Mouse (Mus musculus): ENCODE results near the gene Top2b.

Top2b gene

DNA sequence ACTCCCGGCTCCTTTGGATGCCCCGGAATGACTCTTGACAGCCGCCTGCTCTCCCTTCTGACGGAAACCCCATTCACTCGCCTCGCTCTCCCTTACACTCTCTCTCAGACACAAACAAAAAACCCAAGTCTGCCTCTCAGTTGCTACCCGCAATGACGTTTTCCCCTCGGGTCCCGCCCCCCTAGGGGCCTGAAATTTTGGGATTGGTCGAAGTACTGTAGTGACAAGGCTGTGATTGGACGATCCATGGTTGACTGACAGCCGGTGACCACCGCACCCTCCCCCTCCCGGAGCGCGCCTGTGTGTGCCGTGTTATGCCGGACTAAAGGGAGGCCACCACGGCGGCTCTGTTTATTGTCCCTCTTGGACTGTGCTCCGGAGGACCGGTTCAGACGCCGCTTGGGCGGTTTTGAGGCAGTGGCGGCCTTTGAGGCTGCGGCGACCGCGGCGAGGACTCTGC, at the start of gene Top2b:
TSS of gene Top2b (plus strand) at position 302 of the 460 bp plus-strand sequence.
- DNase-seq, result peak; percentile 94

DNA sequence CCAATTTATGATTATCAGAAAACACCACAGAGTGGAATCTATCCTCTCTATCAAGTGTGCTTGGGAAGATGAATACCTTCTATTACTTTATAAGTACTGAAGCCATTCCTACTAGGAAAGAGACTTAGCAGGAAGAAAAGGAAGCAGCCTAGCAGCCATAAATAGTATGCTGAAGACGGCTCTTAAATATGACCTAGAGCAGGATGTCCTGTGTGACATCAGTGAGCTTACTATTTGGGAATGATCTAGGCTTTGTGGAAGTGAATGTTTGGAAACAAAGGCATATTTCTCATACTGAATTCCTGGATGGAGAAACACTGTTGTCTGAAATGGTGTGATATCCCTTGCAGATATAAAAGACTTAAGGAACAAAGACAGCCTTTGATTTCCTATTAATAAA, 48.3 kb upstream of the Top2b start:
- no peak for DNase-seq

DNA sequence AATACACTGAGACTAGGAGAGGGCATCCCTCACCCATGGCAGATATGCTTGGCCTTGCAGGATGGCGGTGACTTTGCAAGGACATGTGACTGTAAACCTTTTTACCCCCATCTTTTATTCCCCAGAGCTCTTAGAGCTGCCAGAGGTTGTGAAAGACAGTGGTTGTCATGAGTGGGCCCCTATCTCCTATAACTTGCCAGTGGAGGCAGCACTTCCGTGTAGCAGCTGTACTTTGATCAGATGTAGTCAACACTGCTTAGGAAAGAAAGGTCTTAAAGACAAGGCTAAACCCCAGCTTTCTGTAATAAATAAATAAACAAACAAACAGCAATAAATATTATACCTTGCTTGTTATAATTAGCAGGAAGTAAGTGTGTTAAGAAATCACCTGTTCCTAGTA, 45.2 kb upstream of the Top2b start:
- no peak for DNase-seq

DNA sequence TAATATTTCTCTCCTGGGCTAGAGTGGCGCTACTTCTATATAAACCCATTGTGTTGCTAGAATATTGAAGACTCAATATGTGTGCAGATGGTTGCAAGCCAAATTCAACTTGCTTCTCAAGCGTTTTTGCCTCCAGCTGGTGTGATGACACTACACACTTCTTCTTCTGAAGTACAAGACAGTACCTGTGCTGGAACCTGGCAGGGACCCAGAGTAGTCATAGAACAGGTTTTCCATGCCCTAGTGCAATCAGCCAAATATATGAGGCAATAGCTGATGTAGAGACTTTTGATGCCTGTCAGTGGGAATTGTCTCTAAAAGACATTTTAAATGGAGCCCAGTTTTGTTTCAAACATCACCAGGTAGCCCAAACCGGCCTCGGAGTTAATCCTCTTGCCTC, 40.6 kb upstream of the Top2b start:
- no peak for DNase-seq

DNA sequence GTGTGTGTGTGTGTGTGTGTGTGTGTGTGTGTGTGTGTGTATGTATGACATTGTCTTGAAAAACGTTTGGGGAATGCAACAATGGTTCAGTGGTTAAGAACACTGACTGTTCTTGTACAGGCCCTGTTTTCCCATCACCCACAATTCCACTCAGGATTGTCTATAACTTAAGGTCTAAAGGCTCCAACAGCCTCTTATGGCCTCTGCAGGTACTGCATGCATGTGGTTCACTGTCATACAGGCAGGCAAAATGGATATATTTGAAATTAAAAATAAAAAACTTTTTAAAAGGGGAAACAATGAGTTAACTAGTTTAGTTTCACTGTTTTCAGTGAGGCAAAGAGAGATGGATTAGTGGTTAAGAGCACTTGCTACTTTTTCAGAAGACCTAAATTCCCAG, 39.8 kb upstream of the Top2b start:
- no peak for DNase-seq

DNA sequence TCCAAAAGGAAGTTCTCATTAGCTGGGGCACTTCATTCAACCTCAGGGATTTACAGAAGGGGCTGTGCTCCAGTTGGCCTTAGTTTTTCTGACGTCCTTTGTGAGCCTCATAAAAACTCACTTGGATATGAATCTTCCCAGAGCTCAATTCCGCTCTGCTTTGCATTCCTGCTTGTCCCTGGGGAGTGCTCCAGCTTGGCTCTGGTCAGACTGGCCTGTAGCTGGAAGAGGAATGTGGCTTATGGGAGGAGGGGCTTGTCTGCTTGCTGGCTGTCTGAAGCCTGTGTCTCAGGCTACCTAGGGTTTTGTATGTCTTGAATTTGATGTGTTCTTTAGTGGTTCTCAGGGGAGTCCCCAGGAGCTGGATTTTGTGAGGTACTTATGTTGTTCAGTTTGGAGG, 36.4 kb upstream of the Top2b start:
- DNase-seq, result no peak

DNA sequence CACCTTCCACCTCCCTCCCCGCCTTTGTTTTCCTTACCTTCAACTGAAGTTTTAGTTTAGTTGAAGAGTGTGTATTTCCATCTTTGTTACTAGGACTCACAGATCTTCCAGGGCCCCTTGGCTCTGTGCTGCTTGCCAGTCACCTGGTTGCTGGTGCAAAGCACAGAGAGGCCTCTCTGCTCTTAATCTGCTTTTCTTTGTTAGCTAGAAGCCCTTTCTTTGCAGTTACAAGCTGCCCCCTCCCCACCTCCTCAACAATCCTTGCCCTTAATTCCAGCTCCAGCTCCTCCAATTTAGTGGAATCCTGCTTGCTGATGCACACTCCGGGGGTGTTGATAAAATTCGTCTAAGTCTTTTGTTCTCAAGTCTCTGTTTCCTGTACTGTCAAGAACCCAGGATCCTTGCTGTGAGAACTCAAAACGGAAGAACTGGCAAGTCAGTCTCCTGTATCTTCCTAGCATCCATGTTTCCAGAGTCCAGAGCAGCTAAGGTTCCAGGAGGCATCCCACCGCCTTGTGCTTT, 36.0 kb upstream of the Top2b start:
- no peak for DNase-seq

DNA sequence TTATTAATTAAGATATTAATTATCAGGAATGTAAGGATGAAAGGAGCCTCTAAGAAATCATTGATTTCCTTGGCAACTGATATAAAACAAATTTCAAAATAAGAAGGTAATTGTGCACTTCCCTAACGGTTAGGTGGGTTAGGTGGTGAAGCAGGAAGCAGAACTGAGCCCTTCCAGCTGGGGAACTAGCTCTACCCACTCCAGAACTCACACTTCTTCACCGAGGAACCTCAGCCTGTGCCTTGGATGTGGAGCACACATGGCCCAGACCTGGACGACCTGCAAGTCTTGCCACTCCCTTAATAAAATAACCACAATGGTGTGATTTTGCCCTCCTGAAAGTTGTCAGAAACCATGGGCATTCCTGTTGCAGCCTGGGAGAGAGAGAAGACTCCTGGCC, 35.2 kb upstream of the Top2b start:
- no peak for DNase-seq

DNA sequence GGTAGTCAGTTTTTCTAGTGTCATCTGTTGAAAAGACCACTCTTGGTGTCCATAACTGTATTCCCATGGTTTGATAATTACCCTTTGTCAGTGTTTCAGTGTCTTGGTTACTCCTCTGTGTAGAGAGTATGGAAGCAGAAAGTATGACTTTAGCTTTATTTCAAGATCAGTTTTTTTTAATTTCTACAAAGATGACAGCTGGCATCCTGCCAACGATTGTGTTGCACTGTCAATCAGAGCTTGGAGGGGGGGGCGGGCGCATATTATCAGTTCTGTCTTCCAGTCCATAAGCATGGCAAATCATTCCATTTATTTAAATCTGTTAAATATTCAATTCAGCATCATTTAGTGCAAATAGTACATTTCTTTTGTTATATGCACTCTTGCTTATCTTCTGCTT, 30.7 kb upstream of the Top2b start:
- peak; percentile 26 for DNase-seq

DNA sequence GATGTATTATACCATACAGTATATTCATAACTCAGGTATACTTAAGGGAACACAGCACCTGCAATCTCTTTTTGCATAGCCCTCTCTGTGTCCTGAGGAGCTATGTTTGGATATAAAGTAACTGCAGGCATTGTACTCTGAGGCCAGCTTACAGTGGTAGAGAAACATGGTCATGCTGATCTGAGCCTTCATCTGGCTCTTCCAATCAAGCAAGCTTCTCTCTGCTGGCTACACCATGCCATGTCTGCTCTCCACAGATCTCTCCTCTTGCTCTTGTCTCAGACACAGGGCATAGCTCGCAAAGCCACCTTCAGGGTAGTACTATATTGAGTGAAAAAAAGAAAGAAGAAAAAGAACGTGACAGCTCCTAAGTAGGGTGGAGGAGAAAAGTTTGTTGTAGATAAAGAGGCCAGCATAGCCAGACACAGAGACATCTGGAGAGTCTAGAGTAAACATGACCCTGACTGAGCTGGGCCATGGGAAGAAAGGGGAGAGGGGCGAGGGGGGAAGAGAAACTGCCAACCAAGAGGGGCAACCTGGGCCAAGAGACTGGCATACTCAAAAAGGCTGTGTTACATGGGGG, 29.1 kb upstream of the Top2b start:
- no peak for DNase-seq

DNA sequence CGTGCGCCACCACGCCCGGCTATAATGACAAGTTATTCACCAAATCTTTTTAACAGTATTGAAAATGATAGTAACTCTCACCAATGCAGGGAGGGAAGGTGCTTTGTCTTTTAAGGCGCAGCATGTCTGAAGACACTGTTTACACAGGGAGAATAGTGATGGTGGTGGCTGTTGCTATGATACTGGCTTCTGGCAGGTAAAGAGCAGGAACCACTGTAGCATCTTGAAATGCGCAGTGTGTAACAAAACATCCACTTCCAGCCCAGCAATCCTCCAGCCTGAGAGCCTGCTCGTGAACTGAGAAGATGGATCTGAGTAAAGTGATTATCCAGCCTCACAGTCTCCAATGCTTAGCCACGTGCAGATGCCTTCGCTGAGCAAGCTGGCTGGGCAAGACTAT, 17.5 kb upstream of the Top2b start:
- DNase-seq, result no peak

DNA sequence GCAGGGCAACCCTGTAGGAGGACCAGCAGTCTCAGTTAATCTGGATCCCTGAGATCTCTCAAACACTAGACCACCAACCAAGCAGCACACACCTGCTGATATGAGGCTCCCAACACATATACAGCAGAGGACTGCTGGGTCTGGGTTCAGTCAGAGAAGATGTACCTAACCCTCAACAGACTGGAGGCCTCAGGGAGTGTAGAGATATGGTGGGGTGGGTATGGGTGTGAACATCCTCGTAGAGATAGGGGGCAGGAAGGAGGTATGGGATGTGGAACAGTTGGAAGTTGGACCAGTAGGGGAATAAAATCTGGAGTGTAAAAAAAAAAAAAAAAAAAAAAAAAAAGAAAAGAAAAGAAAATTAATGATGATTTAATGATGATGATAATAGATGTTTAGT, 5.3 kb upstream of the Top2b start:
- DNase-seq, result no peak

DNA sequence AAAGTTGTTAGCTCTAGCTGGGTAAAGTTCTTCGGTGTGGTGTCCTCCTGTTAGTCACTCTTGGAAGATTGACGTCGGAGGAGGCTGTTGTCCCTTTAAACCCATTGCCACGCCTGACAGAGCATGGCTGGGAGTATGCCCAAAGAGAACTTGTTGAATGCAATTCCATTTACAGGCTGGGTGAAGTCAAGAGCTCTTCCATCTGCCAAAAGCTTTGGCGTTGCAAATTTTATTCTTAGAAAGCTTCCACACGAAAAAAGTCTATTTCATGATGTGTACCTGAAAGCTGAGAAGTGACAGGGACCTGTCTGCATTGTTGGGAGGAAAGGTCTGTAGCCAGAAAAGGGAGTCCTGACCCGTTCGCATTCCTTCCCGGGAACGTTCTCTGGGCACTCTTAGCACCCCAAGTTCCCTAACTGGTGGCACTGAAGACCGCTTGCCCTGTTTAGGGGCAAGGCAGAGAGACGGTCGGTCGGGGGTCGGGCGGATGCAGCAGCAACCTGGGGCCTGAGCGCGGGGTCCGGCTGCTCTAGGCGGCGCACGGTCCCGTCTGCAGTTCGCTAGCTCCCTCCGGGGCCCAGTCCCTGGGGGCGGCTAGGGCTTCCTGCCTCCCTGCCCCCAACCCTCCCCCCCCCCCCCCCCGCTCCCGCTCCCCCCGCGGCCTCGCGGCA, 683 bp upstream of the Top2b start:
- peak; percentile 61 for DNase-seq

DNA sequence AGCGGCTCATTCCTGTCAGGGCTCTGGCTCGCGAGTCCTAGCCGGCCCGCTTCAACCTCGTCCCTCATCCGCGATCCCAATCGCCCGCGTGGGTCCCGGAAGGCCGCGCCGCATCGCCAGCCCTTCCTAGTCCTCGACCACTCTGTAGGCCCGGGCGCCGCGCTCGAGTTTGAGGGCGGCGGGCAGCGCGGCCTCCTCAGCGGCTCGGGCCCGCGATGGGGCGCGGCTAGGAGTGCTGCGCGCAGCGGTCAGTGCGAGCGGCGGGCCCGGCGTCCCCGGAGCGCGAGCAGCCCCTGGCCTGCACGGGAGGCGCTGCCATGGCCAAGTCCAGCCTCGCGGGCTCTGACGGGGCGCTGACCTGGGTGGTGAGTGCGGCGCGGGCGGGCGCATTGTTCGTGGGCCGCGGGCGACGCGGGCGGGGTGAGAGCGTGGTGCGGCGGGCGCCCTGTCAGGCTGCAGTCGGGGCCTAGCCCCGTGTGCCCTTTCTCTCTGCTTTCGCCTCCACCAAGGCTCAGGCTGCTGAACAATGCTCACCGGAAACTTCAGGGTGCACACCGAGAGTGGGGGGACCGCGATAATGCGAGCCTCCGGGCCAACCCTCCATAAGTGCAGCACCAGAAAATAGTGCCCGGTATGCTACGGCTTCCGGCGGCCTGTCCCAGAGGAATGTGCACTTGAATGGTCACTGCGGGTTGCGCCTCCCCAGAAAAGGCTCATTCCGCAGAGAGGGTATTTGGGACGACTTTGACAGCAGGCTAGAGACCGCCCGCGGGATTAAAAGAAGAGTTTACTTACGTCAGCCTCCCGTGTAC, 589 bp downstream of the Top2b start:
- peak; percentile 64 for DNase-seq

DNA sequence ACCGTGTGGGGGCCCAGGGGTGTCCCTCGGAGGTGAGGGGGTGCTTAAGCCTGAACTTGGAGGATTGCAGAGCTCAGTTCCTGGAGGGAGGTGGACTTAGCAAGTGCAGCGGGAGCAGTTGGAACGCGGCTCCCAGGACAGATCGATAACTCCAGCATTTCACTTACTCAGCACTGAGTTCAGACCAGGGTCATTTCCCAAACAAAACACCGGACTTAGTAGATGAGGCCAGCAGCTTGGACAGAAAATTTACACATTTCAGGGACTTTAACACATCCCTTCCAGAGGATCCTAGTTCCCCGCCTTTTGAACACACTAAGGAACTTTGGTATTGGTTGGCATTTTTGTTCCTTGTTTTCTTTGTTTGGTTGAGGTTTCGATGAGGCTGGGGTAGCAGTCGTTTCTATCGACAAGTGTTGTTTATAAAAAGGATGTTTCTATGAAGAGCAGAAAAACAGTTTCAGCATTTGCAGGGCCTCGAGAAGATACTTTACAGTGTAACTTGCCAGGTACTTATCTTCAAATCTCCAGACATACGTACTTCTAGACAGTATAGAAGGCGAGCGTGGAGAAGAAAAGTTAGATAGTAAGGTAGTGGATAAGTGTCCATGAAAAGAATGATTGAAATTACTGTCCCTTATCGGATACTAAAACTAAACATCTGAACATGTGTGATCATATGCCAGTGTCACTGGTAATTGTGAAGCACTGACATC, 1.4 kb downstream of the Top2b start:
- no peak for DNase-seq

DNA sequence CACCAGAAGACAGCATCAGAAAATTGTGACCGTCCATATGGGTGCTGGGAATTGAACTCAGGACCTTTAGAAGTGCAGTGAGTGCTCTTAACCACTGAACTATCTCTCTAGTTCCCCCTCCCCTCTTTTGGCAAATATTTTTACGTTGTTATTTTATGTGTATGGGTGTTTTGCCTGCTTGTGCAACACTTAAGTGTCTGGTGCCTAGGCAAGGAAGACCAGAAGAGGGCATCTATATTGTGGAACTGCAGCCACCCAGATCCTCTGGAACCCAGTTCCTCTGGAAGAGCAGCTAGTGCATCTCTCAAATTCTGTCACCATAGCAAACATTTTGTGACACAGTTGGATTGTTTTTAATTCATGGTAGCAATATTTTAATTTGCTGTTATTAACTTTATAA, 2.0 kb downstream of the Top2b start:
- DNase-seq, result no peak

DNA sequence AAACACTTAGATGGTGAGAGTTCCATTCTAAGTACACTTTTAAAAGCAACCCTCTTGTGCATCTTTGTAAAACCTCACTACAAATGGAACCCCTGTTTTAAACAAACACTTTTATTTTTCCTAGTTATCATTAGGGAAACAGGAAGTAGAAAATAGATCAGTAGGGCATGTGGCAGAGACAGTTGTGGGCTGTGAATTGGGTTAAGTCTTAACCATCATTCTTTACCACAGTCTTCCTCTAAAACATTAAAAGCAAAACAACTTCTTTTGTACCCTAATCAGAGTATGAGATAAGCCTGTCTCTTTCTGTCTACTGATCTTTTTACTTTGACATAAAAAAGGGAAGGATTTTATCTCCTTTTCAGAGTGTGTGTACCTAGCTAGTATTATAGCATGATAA, 7.8 kb downstream of the Top2b start:
- no peak for DNase-seq

DNA sequence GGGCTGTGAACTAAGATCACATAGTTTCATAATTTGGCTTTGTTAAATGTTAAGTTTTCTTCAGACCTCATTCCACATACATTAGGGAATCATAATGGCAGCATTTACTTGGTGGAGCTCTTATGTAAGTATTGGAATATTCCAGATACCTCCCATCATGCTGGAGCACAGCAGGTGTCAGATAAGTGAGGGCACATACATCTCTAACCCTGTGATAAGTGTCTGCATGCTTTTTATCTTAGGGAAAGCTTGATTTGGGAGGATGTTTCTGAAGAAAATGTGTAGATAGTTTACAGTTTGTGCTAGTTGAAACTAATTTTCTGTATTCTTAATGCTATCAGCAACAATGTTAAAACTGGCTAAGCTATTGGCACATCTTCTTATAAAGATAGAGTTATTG, 8.2 kb downstream of the Top2b start:
- no peak for DNase-seq

DNA sequence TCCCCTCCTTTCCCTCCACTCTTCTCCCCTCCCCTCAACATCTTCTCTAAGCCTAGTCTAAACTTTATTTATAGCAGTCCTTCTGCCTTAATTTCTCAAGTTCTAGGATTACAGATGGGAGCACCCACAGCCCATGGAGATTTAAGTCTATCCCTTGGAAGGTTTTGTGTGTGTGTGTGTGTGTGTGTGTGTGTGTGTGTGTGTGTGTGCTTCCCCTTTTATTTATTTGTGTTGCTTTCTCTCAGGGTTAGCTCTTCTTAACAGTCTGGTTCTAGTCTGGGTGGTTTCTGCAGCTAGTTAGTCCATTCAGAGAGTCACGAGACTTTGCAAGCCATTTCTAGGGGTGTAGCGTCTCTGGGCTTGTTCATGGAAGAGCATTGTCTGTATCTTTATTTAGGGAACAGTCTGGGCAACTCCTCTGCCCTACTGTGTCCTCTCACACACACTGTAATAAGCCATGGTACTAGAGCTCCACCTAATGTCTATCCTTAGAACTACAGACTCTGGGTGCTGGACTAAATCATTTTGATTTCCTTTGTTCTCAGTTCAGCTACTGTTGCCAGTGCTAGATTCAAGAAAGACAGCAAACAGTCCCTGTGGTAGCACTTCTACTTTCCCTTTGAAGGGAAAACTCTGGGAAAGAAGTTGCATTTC, 15.1 kb downstream of the Top2b start:
- no peak for DNase-seq

DNA sequence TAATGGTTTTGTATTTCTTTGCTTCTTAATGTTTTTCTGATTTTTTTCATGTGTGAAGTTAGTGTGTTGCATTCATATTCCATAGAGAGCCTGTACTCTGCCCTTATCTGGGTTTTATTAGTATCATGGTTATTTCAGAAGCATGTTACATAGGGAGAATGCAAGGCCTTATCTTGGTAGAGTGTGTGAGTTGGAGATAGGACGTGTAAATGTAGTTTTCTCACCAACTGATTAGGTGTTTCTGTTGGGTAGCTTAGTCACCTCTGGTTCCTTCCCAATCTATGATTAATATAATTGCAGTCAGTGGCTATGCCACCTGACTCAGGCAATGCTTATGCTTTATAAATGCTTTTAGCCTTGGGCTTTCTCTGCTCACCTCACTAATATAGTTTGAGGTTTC, 19.8 kb downstream of the Top2b start:
- DNase-seq, result no peak

DNA sequence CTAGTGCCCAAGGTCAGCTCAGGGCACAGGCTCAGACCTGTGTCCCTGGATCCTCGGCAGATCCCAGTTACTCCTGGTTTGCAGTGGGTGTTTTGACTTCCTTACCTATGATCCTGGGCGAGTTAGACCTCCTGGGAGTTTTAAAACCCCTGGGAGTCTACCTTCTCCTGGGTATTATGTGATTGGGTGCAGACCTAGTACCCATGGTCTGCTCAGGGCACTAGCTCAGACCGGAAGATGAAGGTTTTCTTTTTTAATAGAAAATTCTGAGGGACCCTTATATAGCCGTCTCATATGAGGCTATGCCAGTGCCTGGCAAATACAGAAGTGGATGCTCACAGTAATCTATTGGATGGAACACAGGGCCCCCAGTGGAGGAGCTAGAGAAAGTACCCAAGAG, 40.2 kb downstream of the Top2b start:
- DNase-seq, result no peak

DNA sequence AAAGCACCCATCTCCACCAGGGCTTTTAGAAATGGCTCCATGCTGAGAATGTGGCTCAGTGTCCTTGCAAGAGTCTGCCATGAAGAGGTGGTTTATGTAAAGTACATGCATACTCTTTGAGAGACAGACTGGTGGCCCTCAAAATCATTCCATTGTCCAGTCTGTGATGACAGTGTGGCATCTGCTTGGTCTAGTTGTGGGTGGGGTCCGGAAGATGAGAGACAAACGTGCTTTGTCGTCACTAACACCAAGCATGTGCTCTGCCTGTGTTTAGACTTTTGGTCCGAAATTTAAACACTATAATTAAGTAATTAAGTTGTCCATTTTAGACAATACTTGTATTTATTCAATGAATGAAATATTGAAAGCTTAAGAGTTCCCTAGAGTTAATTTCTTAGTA, 49.2 kb downstream of the Top2b start:
- no peak for DNase-seq

DNA sequence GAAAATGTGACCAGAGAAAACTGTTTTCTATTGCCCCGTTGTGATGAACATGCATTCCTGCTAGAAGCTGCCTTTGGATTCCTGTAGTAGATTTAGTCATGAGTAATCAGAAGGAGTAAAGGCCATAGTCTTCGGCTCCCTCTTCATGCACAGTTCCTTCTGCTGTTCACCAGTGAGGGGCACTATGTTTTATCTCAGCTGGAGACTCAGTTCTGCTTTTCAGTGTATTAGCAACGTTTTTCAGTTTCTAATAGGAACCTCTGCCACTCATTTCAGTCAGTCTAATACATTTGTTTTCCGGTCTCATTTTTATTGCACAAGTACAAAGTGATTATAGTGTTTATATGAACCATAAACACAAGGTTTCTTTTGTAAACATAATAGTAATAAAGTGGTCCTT, 62.6 kb downstream of the Top2b start:
- no peak for DNase-seq

Data from right cerebral cortex, postnatal 4 days (tissue).